In genomic region chrX:155201799-155202198, GRCm38 (mm10) we compare ENCODE assay signal across 28 mouse cellular contexts. TPM values are rescaled to one million over a fixed set of nuclear protein-coding genes. Genes with fewer than 3 reads are reported as not detected.
DNase-seq lines count a peak whose midpoint lies in the region; ATAC-seq and TF ChIP-seq lines count a peak whose summit lies in the region.
"Had no signal": no experiment of that assay in that cellular context is flagged by ENCODE, and none has a peak within 500 bp of the region (broad histone marks: within the 10 kb centered on the region; RNA-seq: fewer than 3 reads in every experiment).

No protein-coding gene starts in this region.

- H3K4me1 ChIP-seq in kidney, adult 2 months (ENCODE audit: control insufficient read depth, insufficient read depth, low read length), result no peaks in the 10 kb centered on the region
- H3K4me1 ChIP-seq in kidney, embryonic 16.5 days (ENCODE audit: insufficient read depth, low read length), result no peaks in the 10 kb centered on the region
- peaks cover 3 to 9% of the 10 kb centered on the region in 2 experiments; a peak in 2 of 4 replicates for H3K4me1 ChIP-seq in CH12.LX (ENCODE audit: control insufficient read depth in 1 of 2, insufficient read depth in 2 of 2)
- H3K4me1 ChIP-seq in bone marrow macrophage, adult 2 months (ENCODE audit: control insufficient read depth, insufficient read depth, low read length), result peaks cover 8% of the 10 kb centered on the region
- H3K4me1 ChIP-seq: embryonic facial prominence, embryonic 10.5 days; embryonic facial prominence, embryonic 12.5 days; forebrain, embryonic 10.5 days; forebrain, embryonic 12.5 days had no signal

- peak; percentile 55 for TF ChIP-seq EP300 in CH12.LX (IDR thresholded peaks at IDR 0.05; ENCODE audit: low read length)

- H3K36me3 ChIP-seq in kidney, adult 2 months (ENCODE audit: control insufficient read depth, insufficient read depth, low read length), result no peaks in the 10 kb centered on the region
- no peaks in the 10 kb centered on the region for H3K36me3 ChIP-seq in kidney, embryonic 16.5 days (ENCODE audit: insufficient read depth, low read length)
- H3K36me3 ChIP-seq in CH12.LX (replicated peaks in 1 of 2; ENCODE audit: control insufficient read depth in 1 of 2, insufficient read depth in 1 of 2, low read length in 1 of 2), result no peaks in the 10 kb centered on the region
- H3K36me3 ChIP-seq: embryonic facial prominence, embryonic 10.5 days; embryonic facial prominence, embryonic 12.5 days; forebrain, embryonic 10.5 days; forebrain, embryonic 12.5 days; G1E had no signal

- no peak for ATAC-seq in kidney, embryonic 16.5 days (ENCODE audit: low FRiP score, low TSS enrichment)
- ATAC-seq: activated CD4-positive, CD25-positive, alpha-beta regulatory T cell, adult 4 months; CD4-positive, CD25-positive, alpha-beta regulatory T cell, adult 4 months; forebrain, embryonic 14.5 days; forebrain, embryonic 16.5 days; Patski had no signal

- TF ChIP-seq RAD21 in CH12.LX (IDR thresholded peaks at IDR 0.05; ENCODE audit: low read depth, low read length), result no peak

- dilution Hi-C loops in CH12.LX (cut with MboI; ENCODE audit: extremely low pct_ligation_motif_present, extremely low pct_unique_long_range_greater_than_20kb, low sequenced_read_pairs), result no loop called here

- H3K4me2 ChIP-seq in kidney, embryonic 16.5 days (replicated peaks; ENCODE audit: low read depth, low read length), result no peak overlapping the region
- peak overlapping the region; percentile 21; the same call in 1 of the 2 replicates for H3K4me2 ChIP-seq in CH12.LX (ENCODE audit: insufficient read depth, low read depth, poor library complexity, severe bottlenecking)
- H3K4me2 ChIP-seq: embryonic facial prominence, embryonic 12.5 days; forebrain, embryonic 12.5 days had no signal

- no peaks in the 10 kb centered on the region for H3K27me3 ChIP-seq in kidney, adult 2 months (replicated peaks; ENCODE audit: control insufficient read depth, insufficient read depth, low read length)
- no peaks in the 10 kb centered on the region for H3K27me3 ChIP-seq in kidney, embryonic 16.5 days (ENCODE audit: insufficient read depth, low read length)
- no peaks in the 10 kb centered on the region for H3K27me3 ChIP-seq in CH12.LX (replicated peaks)
- H3K27me3 ChIP-seq: embryonic facial prominence, embryonic 12.5 days; forebrain, embryonic 12.5 days had no signal

- no peaks in the 10 kb centered on the region for H3K79me2 ChIP-seq in CH12.LX (replicated peaks; ENCODE audit: control insufficient read depth, extremely low read depth, insufficient read depth, poor library complexity, severe bottlenecking)

- in situ Hi-C loops in CH12.LX (cut with MboI; ENCODE audit: low pct_ligation_motif_present, low pct_unique_long_range_greater_than_20kb, low sequenced_read_pairs), result no loop called here

- no peak for TF ChIP-seq POLR2A in kidney, adult 2 months (IDR thresholded peaks at IDR 0.05; ENCODE audit: low read depth, low read length)
- TF ChIP-seq POLR2A in CH12.LX (IDR thresholded peaks at IDR 0.05; ENCODE audit: low read depth, low read length), result no peak
- no peak for TF ChIP-seq POLR2A in bone marrow macrophage, adult 2 months (IDR thresholded peaks at IDR 0.05; ENCODE audit: borderline replicate concordance, low read depth, low read length)

- peak; percentile 6 for DNase-seq in kidney, adult 2 months
- no peak for DNase-seq in CH12.LX (ENCODE audit: extremely low read depth)
- DNase-seq in right cerebral cortex, postnatal 14 days, result no peak
- no peak for DNase-seq in layer of hippocampus, adult 18-20 months (ENCODE audit: low spot score in 2 of 2)
- DNase-seq: adrenal gland, adult 8-10 months; adrenal gland, postnatal 14 days; adrenal gland, postnatal 36 days; B cell, adult 2 months; cerebellum, adult 11 months; cerebellum, adult 18-20 months; cerebellum, adult 8-10 months; cerebellum, adult 9-11 months; cerebellum, postnatal 14 days; cerebellum, postnatal 36 days; embryo, embryonic 11 days had no signal

- H3K9ac ChIP-seq in kidney, embryonic 16.5 days (replicated peaks; ENCODE audit: low read length), result no peak overlapping the region
- H3K9ac ChIP-seq in CH12.LX (ENCODE audit: insufficient read depth, low read depth), result no peak overlapping the region
- H3K9ac ChIP-seq: embryonic facial prominence, embryonic 12.5 days; forebrain, embryonic 12.5 days had no signal

- no peak for TF ChIP-seq CTCF in kidney, adult 2 months (conservative IDR thresholded peaks at IDR 0.05; ENCODE audit: insufficient read depth, insufficient read length, low read depth, low read length)
- no peak for TF ChIP-seq CTCF in CH12.LX (conservative IDR thresholded peaks at IDR 0.05 in 1 of 2, IDR thresholded peaks at IDR 0.05 in 1 of 2; ENCODE audit: low read depth in 2 of 2, low read length in 2 of 2)
- TF ChIP-seq CTCF in bone marrow macrophage, adult 2 months (IDR thresholded peaks at IDR 0.05; ENCODE audit: low read depth, low read length), result no peak

- H3K27ac ChIP-seq in kidney, adult 2 months (ENCODE audit: insufficient read depth, low read depth, low read length), result peak overlapping the region; percentile 23; the same call in 1 of the 2 replicates
- no peak overlapping the region for H3K27ac ChIP-seq in kidney, embryonic 16.5 days (ENCODE audit: low read length)
- H3K27ac ChIP-seq in CH12.LX (ENCODE audit: insufficient read depth, low read depth), result peak overlapping the region; percentile 72
- peak overlapping the region; percentile 19 for H3K27ac ChIP-seq in bone marrow macrophage, adult 2 months (ENCODE audit: insufficient read depth, low read depth, low read length)
- H3K27ac ChIP-seq: embryonic facial prominence, embryonic 10.5 days; embryonic facial prominence, embryonic 12.5 days; forebrain, embryonic 10.5 days; forebrain, embryonic 12.5 days had no signal

- no peaks in the 10 kb centered on the region for H3K9me3 ChIP-seq in kidney, embryonic 16.5 days (ENCODE audit: low read length)
- no peaks in the 10 kb centered on the region for H3K9me3 ChIP-seq in CH12.LX (replicated peaks; ENCODE audit: low read length)
- H3K9me3 ChIP-seq: embryonic facial prominence, embryonic 10.5 days; embryonic facial prominence, embryonic 12.5 days; forebrain, embryonic 10.5 days; forebrain, embryonic 12.5 days; G1E had no signal

- H3K4me3 ChIP-seq in kidney, adult 2 months (ENCODE audit: insufficient read depth, low read depth, low read length), result no peak overlapping the region
- no peak overlapping the region for H3K4me3 ChIP-seq in kidney, embryonic 16.5 days (ENCODE audit: low read length)
- no peak overlapping the region for H3K4me3 ChIP-seq in CH12.LX (replicated peaks in 1 of 3; ENCODE audit: low read depth in 2 of 3, low read length in 2 of 3, poor library complexity in 1 of 3)
- no peak overlapping the region for H3K4me3 ChIP-seq in bone marrow macrophage, adult 2 months (ENCODE audit: insufficient read depth, low read length)
- H3K4me3 ChIP-seq: embryonic facial prominence, embryonic 10.5 days; embryonic facial prominence, embryonic 12.5 days; erythroblast, embryonic 14.5 days; forebrain, embryonic 10.5 days; forebrain, embryonic 12.5 days had no signal

- whole genome bisulfite sequencing in kidney, adult 2 months, result 67% methylated on average over 1 of the region's 1 CpGs
- 73% methylated on average over 1 of the region's 1 CpGs for WGBS in kidney, embryonic 16.5 days

TF ChIP-seq in CH12.LX, 34 proteins besides CTCF, POLR2A, EP300 and RAD21:
- TF ChIP-seq ZMIZ1 (IDR thresholded peaks at IDR 0.05; ENCODE audit: low read depth, low read length) (no peak), TCF12 (IDR thresholded peaks at IDR 0.05; ENCODE audit: low read depth, low read length) (peak; percentile 71), SIN3A (IDR thresholded peaks at IDR 0.05; ENCODE audit: low read length) (no peak), MYC (IDR thresholded peaks at IDR 0.05; ENCODE audit: low read depth, low read length) (0 out of 2 replicates have a peak, but pooled peaks have one; percentile 42), IRF4 (IDR thresholded peaks at IDR 0.05; ENCODE audit: low read depth, low read length) (peak; percentile 69), MEF2A (IDR thresholded peaks at IDR 0.05; ENCODE audit: borderline replicate concordance, low read depth, low read length) (0 out of 2 replicates have a peak, but pooled peaks have one; percentile 44), CHD1 (IDR thresholded peaks at IDR 0.05; ENCODE audit: low read depth, low read length) (peak; percentile 91)
TF ChIP-seq in CH12.LX: peak in this region for 5.

RNA-seq across cellular contexts. Expression of gene Sat1, which starts 14.4 kb away (rescaled TPM):
- 86.4 and 120 TPM in 2 replicates for polyA plus RNA-seq in kidney, adult 2 months (2012; rRNA removed)
- 207 and 217 TPM in 2 replicates for polyA plus RNA-seq in kidney, embryonic 16.5 days (2015; fragmentation: Nextera tagmentation; extraction: Ambion mirVana)
- total RNA-seq in CH12.LX (2012; rRNA removed) (68.8 and 92.6 TPM in 2 replicates), CH12.LX (2014; rRNA removed) (112 and 114 TPM in 2 replicates)
- polyA plus RNA-seq in CH12.LX (2012; ENCODE audit: insufficient read length, low read depth), result 56.7 and 58.3 TPM in 2 replicates
- polyA plus RNA-seq in bone marrow macrophage, adult 2 months (2012; ENCODE audit: insufficient read depth, insufficient read length, missing spikeins), result 665 and 747 TPM in 2 replicates
- total RNA-seq in layer of hippocampus, adult 18-20 months (2021), result 10 to 100 TPM; 73.8 to 80.7 TPM
